Mouse (Mus musculus): ENCODE results near the gene Zfand4.

Zfand4 gene

DNA sequence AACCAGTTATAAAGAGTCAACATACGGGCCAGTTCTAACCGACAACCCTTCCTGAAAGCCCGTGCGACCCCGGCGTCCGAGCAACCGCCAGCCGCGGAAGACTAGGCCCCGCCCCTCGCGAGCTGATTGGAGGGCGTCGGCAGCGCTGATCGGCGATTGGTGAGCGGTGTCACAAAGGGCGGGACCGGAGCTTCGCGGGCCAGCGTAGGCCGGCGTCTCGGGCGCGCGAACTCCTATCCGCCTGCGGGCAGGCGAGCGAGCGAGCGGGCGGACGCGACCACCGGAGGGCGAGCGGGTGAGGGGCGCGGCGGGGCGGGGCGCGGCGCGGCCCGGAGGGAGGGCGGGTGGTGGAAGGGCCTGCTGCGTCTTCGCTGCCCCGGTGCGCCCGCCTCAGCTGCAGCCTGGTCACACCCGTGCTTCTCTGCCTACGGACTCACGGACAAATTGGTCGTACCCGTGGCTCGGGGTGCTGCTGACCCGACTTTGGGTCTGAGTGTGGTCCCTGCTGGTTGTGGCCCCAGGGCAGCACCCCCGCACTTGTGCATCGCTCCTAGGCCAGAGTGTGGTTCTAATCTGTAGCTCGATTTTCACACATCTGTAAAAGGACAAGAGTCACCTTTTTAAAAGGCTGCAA is at the start of gene Zfand4:
Gene Zfand4 (plus strand): TSS at position 205 of the 634 bp plus-strand sequence.
- no peak; the same call in 1 of the 2 replicates for TF ChIP-seq GATA4 (IDR thresholded peaks at IDR 0.05; ENCODE audit: insufficient replicate concordance, low read length)

DNA sequence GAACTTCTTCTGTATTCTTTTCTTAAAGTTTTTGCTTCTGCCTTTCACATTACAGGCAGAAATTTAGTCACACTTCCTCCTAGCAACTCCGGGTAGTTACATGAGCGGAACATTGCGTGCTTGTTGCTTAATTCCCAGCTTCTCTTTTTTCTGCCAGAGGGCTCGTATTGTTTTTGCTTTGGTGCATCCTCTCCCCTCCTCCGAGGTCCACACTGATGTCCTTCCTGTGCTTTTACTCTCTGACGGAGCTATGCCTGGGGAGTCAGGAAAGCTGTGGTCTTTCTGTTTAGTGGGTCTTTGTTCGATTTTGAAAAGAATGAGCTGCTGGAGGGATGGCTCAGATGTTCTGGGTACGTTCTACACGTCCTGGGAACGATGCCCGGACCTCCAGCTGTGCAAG is 36.3 kb upstream of the Zfand4 start:
- TF ChIP-seq GATA4 (IDR thresholded peaks at IDR 0.05; ENCODE audit: insufficient replicate concordance, low read length) = no peak

DNA sequence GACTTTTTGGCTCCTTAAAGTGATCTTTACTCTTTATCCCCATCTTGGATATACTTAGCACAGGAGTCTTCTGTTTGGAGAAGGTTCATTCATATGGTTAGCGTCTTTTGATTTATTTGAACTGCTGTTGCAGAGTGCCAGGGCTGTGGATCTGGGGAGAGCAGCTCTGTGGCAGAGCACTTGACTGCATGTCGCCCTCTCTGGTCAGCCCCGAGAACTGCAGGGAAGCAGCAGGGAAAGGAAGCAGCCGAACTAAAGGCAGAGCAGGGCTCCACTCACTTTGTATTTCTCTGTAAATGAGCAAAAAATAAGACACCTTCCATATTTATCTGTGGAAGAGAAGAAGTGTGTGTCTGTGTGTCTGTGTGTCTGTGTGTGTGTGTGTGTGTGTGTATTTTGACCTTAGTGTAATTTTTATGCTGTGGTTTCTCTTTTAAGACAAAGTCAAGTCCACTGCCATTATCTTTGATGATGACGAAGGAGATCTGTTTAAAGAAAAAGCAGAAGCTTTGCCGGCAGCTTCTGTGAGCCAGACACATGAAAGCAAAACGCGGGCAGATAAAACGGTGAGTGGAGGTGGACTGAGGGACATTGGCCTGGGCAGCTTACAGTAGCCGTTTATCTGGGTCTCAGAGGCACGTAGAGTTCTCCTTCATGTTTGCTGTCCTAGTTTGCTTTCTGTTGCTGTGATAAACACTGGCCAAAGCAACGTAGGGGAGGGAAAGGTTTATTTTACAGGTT is 35.1 kb upstream of the Zfand4 start:
- TF ChIP-seq GATA4 (IDR thresholded peaks at IDR 0.05; ENCODE audit: insufficient replicate concordance, low read length) = peak; percentile 11; the same call in 1 of the 2 replicates

DNA sequence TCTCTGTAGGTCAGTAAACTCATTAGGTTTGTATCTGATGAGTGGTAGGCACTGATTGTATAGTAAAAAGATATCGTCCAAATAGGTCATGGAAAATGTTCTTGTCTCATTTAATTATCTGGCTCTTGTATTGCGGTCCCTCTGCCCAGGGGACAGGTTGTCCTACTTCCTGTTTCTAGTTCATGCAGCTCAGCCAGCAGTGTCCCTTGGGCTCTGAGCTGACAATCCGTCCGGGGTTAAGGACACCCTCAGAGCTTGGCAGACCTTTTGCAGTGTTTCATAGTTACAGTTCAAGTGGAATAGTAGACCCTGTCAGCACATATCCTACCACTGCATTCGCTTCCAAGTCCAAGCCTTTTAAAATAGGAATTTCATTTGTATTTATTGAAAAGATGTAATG is 28.7 kb upstream of the Zfand4 start:
- no peak for TF ChIP-seq GATA4 (IDR thresholded peaks at IDR 0.05; ENCODE audit: insufficient replicate concordance, low read length)

DNA sequence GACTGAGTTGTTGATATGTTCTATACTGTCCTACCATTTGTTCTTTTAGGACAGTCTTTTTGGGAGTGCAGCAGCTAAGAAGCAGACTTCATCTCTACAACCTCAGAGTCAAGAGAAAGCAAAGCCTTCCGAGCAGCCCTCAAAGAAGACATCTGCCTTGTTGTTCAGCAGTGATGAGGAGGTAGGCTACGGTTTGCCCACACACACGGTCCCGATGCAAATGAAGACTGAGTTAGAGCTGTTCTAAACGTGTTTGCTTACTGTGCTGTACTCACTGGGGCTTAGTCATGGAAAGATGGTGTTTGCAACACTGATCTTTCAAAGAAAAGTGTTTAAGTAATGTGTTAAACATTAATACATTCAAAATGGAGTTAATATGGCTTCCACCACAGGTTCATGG is 25.9 kb upstream of the Zfand4 start:
- no peak for TF ChIP-seq GATA4 (IDR thresholded peaks at IDR 0.05; ENCODE audit: insufficient replicate concordance, low read length)

DNA sequence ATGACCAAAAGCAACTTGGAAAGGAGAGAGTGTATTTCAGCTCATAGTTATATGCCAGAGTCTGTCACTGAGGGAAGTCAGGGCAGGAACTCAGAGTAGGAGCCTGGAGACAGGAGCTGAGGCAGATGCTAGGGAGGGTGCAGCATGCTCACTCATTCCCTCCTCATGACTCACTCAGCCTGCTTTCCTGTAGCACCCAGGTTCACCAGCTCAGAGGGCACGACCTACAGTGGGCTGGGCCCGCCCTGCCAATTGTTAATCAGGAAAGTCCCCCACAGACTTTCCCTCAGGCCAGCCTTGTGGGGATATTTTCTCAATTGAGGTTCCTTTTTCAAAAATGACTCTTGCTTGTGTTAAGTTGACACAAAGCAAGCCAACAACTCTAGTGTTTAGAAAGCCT is 23.7 kb upstream of the Zfand4 start:
- no peak for TF ChIP-seq GATA4 (IDR thresholded peaks at IDR 0.05; ENCODE audit: insufficient replicate concordance, low read length)

DNA sequence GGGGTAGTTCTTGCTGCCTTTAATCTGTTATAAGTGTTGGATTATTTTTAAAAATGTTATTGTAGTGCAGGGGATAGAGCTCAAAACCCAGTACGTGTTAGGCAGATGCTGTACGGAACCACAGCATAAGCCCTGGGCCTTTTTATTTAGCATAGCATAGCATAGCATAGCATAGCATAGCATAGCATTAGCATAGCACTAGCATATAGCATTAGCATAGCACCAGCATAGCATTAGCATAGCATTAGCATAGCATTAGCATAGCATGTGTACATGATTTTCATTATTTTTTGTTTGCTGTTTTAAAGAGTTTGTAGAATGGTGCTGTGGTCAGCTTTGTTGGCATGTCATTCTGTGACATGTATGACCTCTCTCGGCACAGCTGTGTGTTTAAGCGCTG is 4.4 kb upstream of the Zfand4 start:
- TF ChIP-seq GATA4 (IDR thresholded peaks at IDR 0.05; ENCODE audit: insufficient replicate concordance, low read length) = no peak

DNA sequence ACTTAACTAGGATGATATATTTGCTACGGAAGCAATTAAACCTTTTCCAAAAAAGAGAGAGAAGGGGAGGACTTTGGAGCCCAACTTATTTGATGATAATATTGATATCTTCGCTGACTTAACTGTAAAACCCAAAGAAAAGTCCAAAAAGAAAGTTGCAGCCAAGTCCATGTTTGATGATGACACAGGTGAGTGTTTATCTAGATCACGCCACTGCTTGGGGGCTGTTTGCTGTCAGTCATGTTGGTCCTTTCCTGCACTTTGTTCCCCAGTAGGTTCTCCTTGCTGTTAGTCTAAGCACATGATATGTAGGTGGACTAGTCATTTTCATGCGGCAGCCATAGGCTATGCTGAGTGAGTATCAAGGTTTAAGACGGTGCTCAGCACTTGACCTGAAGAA is 3.5 kb upstream of the Zfand4 start:
- 0 out of 2 replicates have a peak, but pooled peaks have one; percentile 19 for TF ChIP-seq GATA4 (IDR thresholded peaks at IDR 0.05; ENCODE audit: insufficient replicate concordance, low read length)

DNA sequence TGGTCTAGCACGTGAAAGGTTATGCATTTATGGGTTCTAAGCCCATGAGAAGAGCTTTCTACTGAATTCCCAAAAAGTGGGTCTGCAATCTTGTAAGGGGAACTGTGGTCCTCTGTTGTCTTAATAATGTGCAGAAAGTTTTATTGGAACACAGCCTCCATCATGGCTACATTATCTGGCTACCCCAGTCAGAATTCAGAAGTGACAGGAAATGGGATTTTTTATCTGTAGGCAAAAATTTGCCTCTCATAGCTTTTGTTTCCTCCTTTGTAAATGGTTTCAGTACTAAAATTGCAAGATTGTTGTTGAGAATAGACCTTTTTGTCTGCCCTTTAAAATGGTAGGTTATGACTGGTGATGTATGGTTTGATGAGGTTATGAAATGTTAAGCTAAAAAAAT is 1.2 kb upstream of the Zfand4 start:
- no peak for TF ChIP-seq GATA4 (IDR thresholded peaks at IDR 0.05; ENCODE audit: insufficient replicate concordance, low read length)

DNA sequence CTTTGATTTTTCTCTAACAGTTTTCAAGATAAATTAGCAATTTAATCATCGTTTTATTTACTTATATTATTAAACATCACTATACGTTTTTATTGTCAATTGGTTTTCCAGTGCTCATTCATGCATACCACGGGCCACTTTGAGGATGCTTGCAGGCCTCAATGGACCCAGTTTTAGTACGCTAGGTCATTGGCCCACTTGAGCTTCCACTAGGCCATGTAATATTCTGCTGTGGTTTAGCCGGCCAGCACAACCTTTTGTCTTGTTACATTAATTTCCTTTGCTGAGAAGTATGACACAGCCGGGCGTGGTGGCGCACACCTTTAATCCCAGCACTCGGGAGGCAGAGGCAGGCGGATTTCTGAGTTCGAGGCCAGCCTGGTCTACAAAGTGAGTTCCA is 814 bp downstream of the Zfand4 start:
- TF ChIP-seq GATA4 (IDR thresholded peaks at IDR 0.05; ENCODE audit: insufficient replicate concordance, low read length) = no peak

DNA sequence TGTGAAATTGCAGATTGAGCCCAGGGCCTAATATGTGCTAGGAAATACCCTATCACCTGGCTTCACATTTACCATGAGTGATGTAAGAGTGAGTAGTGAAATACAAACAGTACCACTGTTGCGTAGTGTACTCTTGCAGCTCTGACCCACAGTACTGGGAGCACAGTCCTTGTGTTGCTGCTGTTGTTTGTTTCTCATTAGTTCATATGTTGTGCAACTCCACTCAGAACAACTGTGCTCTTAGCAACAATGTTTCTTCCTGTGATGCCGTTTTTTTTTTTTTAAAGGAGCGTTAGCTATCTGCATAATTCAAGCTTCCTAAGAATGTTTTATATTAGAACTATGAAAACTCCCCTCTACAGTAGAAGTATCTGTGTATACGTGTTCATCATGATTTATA is 1.6 kb downstream of the Zfand4 start:
- TF ChIP-seq GATA4 (IDR thresholded peaks at IDR 0.05; ENCODE audit: insufficient replicate concordance, low read length) = no peak

DNA sequence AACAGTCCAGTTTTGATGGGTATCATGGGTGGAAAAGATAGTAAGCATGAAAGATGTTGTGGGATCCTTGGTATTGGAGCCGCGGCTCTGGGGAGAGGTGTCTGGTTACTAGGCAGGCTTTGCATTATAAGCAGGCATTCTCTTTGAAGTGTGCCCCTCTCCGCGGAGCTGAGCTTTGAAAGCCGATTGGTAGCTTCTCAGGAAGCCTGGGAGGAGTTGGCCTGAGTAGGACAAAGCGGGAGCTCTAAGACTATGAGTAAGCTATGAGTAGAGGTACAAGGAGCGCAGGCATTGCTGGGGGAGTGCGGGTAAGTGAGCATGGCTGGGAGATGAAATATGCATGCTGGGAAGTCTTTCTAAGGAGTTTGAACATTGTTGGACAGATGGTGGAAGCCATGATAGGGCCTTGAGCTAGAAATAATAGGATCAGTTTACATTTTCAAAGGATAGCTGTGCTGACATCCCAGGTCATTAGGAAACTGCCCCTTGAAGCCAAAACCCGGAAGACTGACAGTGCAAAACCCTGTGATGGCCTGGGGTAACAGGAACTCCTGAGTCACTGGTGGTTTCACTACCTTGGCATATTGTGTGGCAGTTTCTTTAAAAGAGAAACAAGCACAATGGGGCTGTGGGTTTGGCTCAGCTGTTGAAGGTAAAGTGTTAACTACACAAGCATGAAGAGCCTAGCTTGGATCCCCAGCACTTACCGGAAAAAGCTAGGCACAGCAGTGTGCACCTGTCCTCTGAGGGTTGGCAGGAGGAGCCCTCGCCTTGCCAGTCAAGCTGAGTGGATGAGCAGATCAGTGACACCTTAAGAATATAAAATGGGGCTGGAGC is 2.5 kb downstream of the Zfand4 start:
- TF ChIP-seq GATA4 (IDR thresholded peaks at IDR 0.05; ENCODE audit: insufficient replicate concordance, low read length) = no peak

DNA sequence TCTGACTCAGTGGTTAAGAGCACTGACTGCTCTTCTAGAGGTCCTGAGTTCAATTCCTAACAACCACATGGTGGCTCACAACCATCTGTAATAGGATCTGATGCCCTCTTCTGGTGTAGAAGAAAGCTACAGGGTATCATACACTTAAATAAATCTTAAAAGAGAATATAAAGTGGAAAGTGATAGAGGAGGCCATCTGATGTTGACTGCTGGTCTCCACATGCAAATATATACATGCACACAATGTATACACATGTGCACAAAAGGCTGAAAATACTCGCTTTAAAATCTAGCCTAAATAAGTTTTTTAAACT is 3.0 kb downstream of the Zfand4 start:
- no peak for TF ChIP-seq GATA4 (IDR thresholded peaks at IDR 0.05; ENCODE audit: insufficient replicate concordance, low read length)

DNA sequence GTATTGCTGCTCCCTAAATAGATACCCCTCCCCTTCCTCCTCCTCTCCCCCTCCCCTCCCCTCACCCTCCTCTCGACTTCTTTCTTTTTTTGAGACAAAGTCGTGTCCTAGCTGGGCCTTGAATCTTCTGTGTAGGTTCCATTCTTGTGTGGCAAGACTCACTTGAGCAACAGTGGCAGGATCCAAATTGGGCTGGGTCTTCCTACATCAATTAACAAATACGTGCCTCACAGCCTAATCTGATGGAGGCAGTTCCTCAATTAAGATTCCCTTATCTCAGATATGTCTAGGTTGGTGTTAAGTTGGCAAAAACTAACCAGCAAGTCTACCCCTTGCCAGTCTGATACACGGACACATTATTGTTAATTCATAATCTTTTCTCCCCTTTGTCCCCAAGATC is 11.7 kb downstream of the Zfand4 start:
- TF ChIP-seq GATA4 (IDR thresholded peaks at IDR 0.05; ENCODE audit: insufficient replicate concordance, low read length) = no peak

DNA sequence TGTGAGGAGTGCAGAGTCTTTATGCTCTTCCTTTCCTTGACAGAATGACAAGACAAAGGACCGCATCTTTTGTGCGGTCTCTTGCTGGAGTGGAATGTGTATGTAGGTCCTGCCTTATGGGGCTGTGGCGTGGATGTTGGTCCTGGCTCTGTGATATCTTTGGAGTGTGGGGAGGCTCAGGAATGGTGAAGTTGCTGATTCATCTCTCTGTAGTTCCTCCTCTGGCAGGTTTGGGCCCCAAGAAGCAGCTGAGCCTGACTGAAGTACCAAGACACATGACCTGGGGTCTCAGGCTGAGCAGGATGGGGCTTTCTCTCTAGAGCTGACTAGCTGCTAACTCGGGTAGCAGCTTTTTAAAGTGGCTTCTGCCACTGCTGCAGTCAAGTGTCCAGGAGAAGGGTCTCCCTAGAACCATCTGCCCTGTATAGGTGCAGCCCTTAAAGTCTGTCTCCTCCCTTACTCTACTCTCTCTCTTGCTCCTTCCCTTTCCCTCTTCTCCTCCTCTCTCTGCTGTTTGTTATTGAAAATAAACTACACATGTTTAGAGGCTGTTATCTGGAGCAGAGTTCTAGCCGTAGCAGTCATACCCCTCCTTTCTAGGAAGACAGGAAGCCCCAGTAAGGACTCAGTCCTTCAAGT is 14.8 kb downstream of the Zfand4 start:
- no peak for TF ChIP-seq GATA4 (IDR thresholded peaks at IDR 0.05; ENCODE audit: insufficient replicate concordance, low read length)

DNA sequence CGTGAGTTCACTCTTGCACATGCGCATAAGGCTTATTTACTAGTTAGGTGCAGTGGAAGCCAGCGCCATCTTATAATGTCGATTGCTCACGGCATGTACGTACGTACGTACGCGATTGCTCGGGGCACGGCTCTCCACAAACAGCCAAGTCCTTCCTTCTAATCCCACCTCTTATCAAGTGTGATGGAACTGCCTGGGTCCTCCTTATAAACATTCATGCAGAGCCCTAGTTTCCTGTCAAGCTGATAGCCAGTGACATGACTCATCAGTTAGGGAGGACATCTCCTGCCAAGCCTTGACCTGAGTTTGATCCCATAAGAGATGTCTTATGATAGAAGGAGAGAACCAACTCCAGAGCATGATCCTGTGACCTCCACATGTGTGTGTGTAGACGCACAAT is 17.0 kb downstream of the Zfand4 start:
- no peak for TF ChIP-seq GATA4 (IDR thresholded peaks at IDR 0.05; ENCODE audit: insufficient replicate concordance, low read length)

Data from liver, adult (tissue).